Mouse (Mus musculus): Measurements from ENCODE around the gene Atmin. TPM values are rescaled to one million over a fixed set of nuclear protein-coding genes. Genes with fewer than 3 reads are reported as not detected.

Atmin gene
- 40.7 and 47.3 TPM in 2 replicates for total RNA-seq (2014; rRNA removed)
- polyA plus RNA-seq (2015; fragmentation: Nextera tagmentation; extraction: Ambion mirVana), result 18.3 and 20.8 TPM in 2 replicates

DNA sequence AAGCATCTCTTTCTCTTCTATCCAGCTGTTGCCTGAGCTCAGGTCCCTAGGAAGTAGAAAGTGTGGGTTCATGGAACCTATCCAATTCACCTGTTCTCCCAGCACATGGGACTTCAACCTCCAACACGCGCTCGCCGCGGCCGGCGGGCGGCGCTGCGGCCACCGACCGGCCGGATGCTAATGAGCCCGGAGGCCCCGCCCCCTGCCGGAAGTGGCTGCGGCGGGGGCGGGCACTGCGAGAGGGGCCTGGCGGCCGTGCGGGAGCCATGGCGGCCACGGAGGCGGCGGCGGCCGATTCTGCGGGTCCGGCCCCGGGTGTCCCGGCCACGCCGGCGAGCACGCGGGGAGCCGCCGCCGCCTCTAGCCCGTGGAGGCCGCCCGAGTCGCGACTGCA is at the start of gene Atmin:
Gene Atmin (plus strand): TSS at position 233 of the 394 bp plus-strand sequence.
- no peaks in the 10 kb centered on the region for H3K9me3 ChIP-seq (ENCODE audit: low read length)
- H3K4me2 ChIP-seq (ENCODE audit: low read depth, low read length), result peak within 1 kb of the TSS; percentile 95
- DNase-seq (ENCODE audit: low spot score) (peak; percentile 97), ATAC-seq (peak; percentile 92)
- peak within 1 kb of the TSS; percentile 80 for H3K27ac ChIP-seq
- H3K4me3 ChIP-seq (ENCODE audit: low read length), result peak within 1 kb of the TSS; percentile 96
- under 1% methylated on average over 46 of the region's 46 CpGs for WGBS
- H3K4me1 ChIP-seq (ENCODE audit: insufficient read depth, low read length), result peaks cover 11% of the 10 kb centered on the region; the same call in 1 of the 2 replicates
- H3K9ac ChIP-seq (replicated peaks; ENCODE audit: low read length), result peak within 1 kb of the TSS; percentile 91
- no peaks in the 10 kb centered on the region for H3K27me3 ChIP-seq (ENCODE audit: insufficient read depth, low read length)
- H3K36me3 ChIP-seq (ENCODE audit: insufficient read depth, low read length), result 0 out of 2 replicates have a peak, but pooled peaks cover 1% of the 10 kb centered on the region
- TF ChIP-seq CTCF (IDR thresholded peaks at IDR 0.05; ENCODE audit: low read depth), result peak; percentile 45

- Histone ChIP-seq H3K27me3 (ENCODE audit: insufficient read depth, low read length) (no peaks in the 10 kb centered on the region), H3K27ac (no peak overlapping the region), H3K9ac (replicated peaks; ENCODE audit: low read length) (no peak overlapping the region), H3K9me3 (ENCODE audit: low read length) (peaks cover 4% of the 10 kb centered on the region; the same call in 1 of the 2 replicates), H3K4me2 (ENCODE audit: low read depth, low read length) (no peak overlapping the region), H3K4me3 (ENCODE audit: low read length) (no peak overlapping the region), H3K36me3 (ENCODE audit: insufficient read depth, low read length) (peaks cover 4% of the 10 kb centered on the region; the same call in 1 of the 2 replicates), H3K4me1 (ENCODE audit: insufficient read depth, low read length) (no peaks in the 10 kb centered on the region)
- TF ChIP-seq CTCF (IDR thresholded peaks at IDR 0.05; ENCODE audit: low read depth), result no peak
- DNase-seq (ENCODE audit: low spot score) (no peak), ATAC-seq (no peak)
- 88% methylated on average over 11 of the region's 11 CpGs for WGBS
Observed at GRCm38 (mm10) chr8:116893938-116894337, 49.3 kb upstream of the Atmin start.

- Histone ChIP-seq H3K9ac (replicated peaks; ENCODE audit: low read length) (no peak overlapping the region), H3K27me3 (ENCODE audit: insufficient read depth, low read length) (no peaks in the 10 kb centered on the region), H3K36me3 (ENCODE audit: insufficient read depth, low read length) (no peaks in the 10 kb centered on the region), H3K4me3 (ENCODE audit: low read length) (no peak overlapping the region), H3K4me1 (ENCODE audit: insufficient read depth, low read length) (no peaks in the 10 kb centered on the region), H3K27ac (no peak overlapping the region), H3K9me3 (ENCODE audit: low read length) (peaks cover 4% of the 10 kb centered on the region; the same call in 1 of the 2 replicates), H3K4me2 (ENCODE audit: low read depth, low read length) (no peak overlapping the region)
- 93% methylated on average over 6 of the region's 6 CpGs for WGBS
- DNase-seq (ENCODE audit: low spot score) (no peak), ATAC-seq (no peak)
- no peak for TF ChIP-seq CTCF (IDR thresholded peaks at IDR 0.05; ENCODE audit: low read depth)
Observed at GRCm38 (mm10) chr8:116895521-116895920, 47.7 kb upstream of the Atmin start.

GRCm38 (mm10) chr8:116904736-116905135 is 38.5 kb upstream of the Atmin start:
- DNase-seq (ENCODE audit: low spot score) (no peak), ATAC-seq (no peak)
- no peaks in the 10 kb centered on the region; the same call in 1 of the 2 replicates for H3K36me3 ChIP-seq (ENCODE audit: insufficient read depth, low read length)
- no peak for TF ChIP-seq CTCF (IDR thresholded peaks at IDR 0.05; ENCODE audit: low read depth)
- no peak overlapping the region for H3K4me3 ChIP-seq (ENCODE audit: low read length)
- no peak overlapping the region for H3K4me2 ChIP-seq (ENCODE audit: low read depth, low read length)
- 95% methylated on average over 4 of the region's 4 CpGs for WGBS
- no peaks in the 10 kb centered on the region for H3K4me1 ChIP-seq (ENCODE audit: insufficient read depth, low read length)
- no peak overlapping the region for H3K27ac ChIP-seq
- H3K27me3 ChIP-seq (ENCODE audit: insufficient read depth, low read length), result no peaks in the 10 kb centered on the region
- no peaks in the 10 kb centered on the region for H3K9me3 ChIP-seq (ENCODE audit: low read length)
- H3K9ac ChIP-seq (replicated peaks; ENCODE audit: low read length), result no peak overlapping the region

DNA sequence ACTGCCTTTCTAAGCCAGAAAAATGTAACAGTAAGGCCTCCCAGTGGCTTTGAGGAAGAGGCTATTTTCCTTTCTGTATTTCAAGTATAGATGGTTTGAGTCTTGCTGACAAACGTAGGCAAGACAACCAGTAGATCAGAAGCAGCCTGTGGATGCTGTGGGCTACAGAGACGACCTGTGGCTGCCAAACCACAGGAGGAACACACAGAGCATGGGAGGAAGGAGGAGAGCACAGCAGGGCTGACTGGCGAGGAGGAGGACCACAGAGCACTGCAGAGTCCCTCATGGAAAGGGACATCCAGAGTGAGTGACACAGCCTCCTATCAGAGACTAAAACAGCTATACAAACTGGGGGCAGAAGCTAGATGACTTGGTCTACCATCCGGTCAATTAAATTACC is 37.9 kb upstream of the Atmin start:
- Histone ChIP-seq H3K4me2 (ENCODE audit: low read depth, low read length) (no peak overlapping the region), H3K4me1 (ENCODE audit: insufficient read depth, low read length) (no peaks in the 10 kb centered on the region), H3K36me3 (ENCODE audit: insufficient read depth, low read length) (no peaks in the 10 kb centered on the region; the same call in 1 of the 2 replicates), H3K27ac (no peak overlapping the region), H3K27me3 (ENCODE audit: insufficient read depth, low read length) (no peaks in the 10 kb centered on the region), H3K9me3 (ENCODE audit: low read length) (no peaks in the 10 kb centered on the region), H3K9ac (replicated peaks; ENCODE audit: low read length) (no peak overlapping the region), H3K4me3 (ENCODE audit: low read length) (no peak overlapping the region)
- 86% methylated on average over 4 of the region's 4 CpGs for WGBS
- TF ChIP-seq CTCF (IDR thresholded peaks at IDR 0.05; ENCODE audit: low read depth), result no peak
- no peak for ATAC-seq
- DNase-seq (ENCODE audit: low spot score), result no peak

GRCm38 (mm10) chr8:116905836-116906235 is 37.4 kb upstream of the Atmin start:
- Histone ChIP-seq H3K4me1 (ENCODE audit: insufficient read depth, low read length) (no peaks in the 10 kb centered on the region), H3K36me3 (ENCODE audit: insufficient read depth, low read length) (no peaks in the 10 kb centered on the region; the same call in 1 of the 2 replicates), H3K9ac (replicated peaks; ENCODE audit: low read length) (no peak overlapping the region), H3K4me3 (ENCODE audit: low read length) (no peak overlapping the region), H3K4me2 (ENCODE audit: low read depth, low read length) (no peak overlapping the region), H3K27ac (no peak overlapping the region), H3K9me3 (ENCODE audit: low read length) (no peaks in the 10 kb centered on the region), H3K27me3 (ENCODE audit: insufficient read depth, low read length) (no peaks in the 10 kb centered on the region)
- ATAC-seq (no peak), DNase-seq (ENCODE audit: low spot score) (no peak)
- 96% methylated on average over 4 of the region's 4 CpGs for WGBS
- TF ChIP-seq CTCF (IDR thresholded peaks at IDR 0.05; ENCODE audit: low read depth), result no peak

GRCm38 (mm10) chr8:116921005-116921336 is 22.2 kb upstream of the Atmin start:
- H3K4me2 ChIP-seq (ENCODE audit: low read depth, low read length), result peak overlapping the region; percentile 78
- TF ChIP-seq CTCF (IDR thresholded peaks at IDR 0.05; ENCODE audit: low read depth), result no peak
- H3K9me3 ChIP-seq (ENCODE audit: low read length), result no peaks in the 10 kb centered on the region
- H3K4me3 ChIP-seq (ENCODE audit: low read length), result peak overlapping the region; percentile 85
- H3K36me3 ChIP-seq (ENCODE audit: insufficient read depth, low read length), result no peaks in the 10 kb centered on the region
- WGBS, result under 1% methylated on average over 22 of the region's 22 CpGs
- H3K4me1 ChIP-seq (ENCODE audit: insufficient read depth, low read length), result 0 out of 2 replicates have a peak, but pooled peaks cover 3% of the 10 kb centered on the region
- peak overlapping the region; percentile 89 for H3K27ac ChIP-seq
- H3K27me3 ChIP-seq (ENCODE audit: insufficient read depth, low read length), result no peaks in the 10 kb centered on the region
- peak; percentile 58 for ATAC-seq
- H3K9ac ChIP-seq (replicated peaks; ENCODE audit: low read length), result peak overlapping the region; percentile 68
- no peak for DNase-seq (ENCODE audit: low spot score)

All from hindbrain, postnatal 0 days (tissue).